Mouse (Mus musculus) retina, postnatal 1 day (tissue): ENCODE results near the gene Catsper3.

Experiments
- DNase-seq: peaks from one replicate; pipeline ENCODE4 v3.0.0-alpha.2; 2012

The Catsper3 gene

DNA sequence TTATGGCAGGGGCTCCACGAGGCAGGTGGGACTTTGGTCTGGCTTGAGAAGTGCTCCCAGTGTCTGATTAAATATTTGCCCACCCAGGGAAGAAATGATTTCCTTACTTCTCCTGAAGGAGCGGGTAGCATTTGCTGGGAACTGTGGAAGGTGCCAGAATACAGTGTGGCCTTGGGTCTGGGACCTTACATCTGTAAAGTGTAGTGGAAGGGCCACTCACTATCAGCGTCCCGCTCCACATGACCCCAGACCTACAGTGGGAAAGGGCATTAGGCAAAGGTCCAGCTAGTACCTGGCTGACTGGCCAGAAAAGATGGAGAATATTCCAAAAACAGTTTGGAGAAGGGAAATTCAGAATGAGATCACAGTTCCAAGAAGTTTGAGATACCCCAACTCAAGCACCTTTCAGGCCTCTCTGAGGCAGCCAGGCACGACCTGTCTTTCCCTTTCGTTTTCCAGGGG, 43.3 kb downstream of the Catsper3 start:
- DNase-seq = no peak

DNA sequence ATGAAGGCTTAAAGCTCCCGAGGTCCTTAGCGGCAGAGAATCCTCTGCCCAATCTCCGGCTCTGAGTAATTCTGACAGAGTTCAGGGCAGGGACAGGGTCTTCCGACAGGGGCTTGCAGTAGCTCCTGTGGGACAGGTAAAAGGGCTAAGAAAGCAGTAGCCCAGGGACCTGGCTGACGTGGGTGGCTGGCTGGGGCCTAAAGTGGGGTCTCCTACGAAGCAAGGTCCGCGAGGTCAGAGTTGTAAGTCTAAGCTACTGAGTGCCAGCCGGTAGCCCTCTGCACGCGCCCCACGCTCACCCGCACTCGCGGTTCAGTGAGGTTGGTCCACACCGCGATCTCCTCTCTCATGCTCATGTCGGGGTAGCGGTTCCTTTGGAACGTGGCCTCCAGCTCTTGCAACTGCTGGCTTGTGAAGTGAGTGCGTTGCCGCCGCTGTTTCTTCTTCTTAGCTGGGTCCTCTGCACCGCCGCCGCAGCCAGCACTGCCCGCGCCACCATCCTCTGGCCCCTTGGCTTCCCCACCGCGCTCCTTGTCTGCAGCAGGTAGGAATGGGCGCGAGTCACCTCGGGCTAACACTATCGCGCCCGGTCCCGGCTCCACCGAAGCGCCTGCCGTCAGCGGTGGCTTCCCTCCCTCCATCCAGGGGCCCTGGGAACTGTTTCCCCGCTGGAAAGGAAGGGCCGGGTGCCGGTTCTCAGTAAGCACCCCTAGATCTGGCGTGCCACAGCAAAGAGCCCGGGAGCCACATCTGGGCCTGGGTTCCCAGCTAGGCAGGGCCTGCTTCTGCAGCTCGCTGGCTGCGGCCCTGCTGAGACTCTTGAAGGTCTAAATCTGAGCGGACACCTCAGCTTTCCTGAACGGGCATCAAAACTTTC, 44.0 kb downstream of the Catsper3 start:
- DNase-seq = peak; percentile 53

DNA sequence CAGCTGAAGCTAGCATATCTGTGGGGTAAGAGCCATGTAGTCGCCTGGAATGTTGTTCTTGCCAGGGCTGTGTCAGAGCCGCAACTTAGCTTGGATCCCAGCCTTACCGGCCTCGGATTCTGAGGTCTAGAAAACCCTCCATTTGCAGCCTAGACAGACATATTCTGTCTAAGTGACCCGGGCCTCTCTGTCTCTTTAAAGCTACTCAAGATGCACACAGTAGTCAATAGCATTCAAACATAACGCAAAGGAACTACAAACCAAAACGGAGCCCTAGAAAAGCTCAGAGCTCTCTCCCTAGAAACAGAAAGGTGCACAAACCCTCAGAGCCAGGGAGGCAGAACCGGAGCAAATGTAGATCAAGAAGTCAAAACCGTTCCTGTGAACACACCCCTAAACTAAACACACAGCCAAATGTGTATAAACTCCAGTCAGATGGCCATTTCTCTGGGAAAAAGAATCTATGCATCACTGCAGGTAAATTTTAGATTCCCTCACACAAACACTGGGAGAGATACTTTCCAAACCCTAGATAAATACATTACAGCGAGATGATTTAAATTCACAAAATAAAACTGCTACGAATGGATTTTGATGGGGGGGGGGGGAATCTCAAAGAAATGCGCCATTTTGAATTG, 44.8 kb downstream of the Catsper3 start:
- DNase-seq = no peak

DNA sequence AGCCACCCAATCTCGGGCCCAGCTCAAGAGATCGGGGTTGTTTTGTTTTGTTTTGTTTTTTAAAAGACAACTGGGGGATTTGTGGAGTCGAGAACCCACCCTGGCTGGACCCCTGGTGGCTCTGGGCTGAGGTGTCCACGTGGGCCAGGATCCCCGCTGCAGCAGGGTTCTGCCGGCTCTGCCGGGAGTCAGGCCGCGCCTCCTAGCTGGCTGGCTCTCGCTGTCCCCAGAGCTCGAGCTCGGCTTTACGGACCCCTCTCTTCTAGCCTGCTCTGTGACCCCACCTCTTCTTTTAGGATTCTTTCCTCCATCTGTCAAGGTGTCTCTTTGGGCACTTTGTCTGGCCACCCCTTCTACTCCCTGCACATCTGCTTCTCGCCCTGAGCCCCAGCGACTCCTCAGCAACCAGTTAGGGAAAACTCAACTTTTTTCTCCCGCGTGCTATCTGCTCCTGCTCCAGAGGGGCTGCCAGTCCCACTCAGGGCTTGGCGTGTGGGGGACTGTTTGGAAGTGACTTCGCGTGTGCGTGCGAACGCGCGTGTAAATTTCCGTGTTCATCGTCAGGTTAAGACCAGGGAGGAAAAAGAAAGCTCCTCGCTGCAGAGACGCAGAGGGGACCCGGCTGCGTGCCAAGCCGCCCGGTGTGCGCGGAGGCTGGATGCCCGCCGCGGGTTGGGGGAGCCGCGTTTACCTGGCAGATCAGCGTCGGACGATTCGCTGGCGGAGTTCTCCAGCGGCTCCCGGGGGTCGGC, 45.9 kb downstream of the Catsper3 start:
- DNase-seq = no peak

DNA sequence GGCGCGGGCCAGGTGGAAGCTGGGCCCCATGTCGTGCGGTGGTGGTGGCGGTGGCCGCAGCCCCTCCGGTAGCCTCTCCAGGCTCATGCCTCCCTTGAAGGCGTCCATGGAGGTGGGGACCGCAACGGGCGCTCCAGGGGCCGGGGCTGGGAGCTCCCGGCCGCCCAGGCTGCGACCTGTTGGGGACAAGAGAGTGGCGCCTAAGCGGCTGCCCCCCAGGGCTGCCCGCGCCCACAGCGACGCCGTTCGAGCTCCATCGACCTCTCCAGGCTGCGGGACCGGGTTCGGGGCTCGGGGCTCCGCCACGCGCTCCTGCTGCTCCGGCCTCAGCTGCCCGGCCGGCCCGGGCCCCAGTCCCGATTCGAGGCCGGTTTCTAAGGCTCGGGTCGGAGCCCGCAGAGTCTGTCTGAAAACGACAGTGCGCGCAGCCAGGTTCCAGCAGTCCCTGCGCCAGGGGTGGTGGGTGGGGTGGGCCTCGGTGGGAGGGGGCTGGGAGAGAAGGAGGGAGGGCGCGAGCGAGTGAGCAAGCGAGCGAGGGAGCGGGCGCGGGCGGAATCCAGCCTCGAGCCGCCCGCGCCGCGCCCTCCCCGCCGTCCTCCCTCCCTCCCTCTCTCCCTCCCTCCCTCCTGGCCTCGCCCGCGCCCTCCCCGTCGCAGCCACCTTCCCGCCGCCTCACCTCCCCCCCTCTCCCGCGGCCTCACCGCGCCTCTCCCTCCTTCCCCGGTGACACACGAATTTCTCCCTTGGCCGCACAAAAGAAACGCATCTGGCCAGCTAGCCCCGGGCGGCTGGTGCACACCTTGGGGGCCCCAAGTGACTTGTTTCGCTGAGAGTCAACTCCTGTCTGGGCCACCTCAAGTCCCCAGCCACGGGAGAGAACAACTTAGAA, 46.7 kb downstream of the Catsper3 start:
- DNase-seq = peak; percentile 42

DNA sequence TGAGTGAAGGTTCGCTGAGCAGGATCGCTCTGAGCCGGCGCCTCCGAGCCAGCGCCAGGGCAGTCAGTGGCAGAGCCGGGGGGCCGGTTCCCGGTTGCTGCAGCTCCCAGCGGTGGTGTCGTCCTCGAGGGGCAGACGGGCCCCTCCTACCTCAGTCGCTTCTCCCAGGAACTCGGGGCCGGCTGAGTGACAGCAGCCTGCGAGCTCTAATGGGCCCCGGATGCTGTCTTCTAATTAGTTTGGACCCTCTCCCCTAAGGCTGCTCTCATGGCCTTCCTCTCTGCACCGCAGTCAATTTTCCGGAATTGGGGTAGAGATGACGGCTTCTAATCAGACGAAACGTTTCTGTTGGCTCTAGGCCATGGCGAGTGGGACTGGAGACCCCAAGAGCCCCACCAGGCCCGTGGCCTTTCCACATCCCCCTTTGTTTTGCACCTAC, 47.4 kb downstream of the Catsper3 start:
- DNase-seq = no peak

DNA sequence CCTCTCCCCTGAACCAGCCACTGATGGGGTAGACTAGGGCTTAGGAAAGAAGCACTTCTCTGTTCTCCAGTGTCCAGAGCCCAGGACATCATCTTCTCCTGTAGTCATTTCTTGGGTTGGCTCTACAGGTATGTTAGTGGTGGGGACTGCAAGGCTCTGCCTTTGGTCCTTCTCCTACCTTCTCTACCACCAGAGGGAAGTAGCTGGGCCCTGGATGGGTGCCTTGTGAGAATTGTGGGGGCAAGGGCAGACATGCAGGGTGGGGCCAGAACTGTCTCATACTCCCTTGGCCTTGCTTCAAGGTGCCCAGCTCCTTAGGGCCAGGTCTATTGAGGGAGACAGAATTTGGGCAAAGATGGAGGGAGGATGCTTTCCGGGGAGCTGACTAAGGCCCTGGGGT, 48.2 kb downstream of the Catsper3 start:
- no peak for DNase-seq

DNA sequence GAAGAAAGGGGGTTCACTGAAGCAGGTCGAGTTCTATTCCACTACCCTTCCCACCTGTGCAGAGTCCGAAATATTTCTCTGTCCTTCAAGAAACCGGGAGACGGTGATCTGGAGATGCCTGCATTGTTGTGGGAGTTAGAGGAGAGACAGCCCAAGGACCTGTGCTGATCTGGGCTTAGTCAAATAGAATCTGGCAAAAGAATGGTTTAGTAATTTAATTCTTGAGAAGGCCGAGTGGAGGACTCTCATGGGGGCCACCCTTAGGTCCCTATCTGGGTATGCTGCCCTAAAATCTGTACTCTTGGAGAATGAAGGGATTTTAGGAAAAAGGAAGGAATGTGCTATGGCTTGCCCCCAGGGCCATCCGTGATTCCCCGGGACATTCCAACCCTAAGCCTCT, 49.6 kb downstream of the Catsper3 start:
- DNase-seq = no peak

DNA sequence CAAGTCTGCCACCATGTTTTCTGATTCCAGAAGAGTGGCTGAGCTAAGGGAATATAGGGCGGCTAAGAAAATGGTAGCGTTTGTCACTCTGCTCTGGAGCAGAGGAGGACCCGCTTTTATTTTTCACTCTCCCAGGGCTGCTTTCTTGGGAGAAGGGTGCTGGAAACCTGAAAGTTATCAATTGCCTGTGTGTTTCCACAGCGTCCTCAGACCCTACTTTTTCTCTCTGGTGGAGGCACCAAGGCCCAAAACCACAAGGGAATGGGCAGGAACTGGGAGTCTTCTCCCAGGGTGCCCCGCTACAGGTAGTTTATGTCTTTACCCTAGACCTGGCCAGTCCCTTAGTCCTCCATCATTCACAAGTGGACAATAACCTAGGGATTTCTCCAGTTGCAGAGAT, 50.3 kb downstream of the Catsper3 start:
- DNase-seq = no peak

DNA sequence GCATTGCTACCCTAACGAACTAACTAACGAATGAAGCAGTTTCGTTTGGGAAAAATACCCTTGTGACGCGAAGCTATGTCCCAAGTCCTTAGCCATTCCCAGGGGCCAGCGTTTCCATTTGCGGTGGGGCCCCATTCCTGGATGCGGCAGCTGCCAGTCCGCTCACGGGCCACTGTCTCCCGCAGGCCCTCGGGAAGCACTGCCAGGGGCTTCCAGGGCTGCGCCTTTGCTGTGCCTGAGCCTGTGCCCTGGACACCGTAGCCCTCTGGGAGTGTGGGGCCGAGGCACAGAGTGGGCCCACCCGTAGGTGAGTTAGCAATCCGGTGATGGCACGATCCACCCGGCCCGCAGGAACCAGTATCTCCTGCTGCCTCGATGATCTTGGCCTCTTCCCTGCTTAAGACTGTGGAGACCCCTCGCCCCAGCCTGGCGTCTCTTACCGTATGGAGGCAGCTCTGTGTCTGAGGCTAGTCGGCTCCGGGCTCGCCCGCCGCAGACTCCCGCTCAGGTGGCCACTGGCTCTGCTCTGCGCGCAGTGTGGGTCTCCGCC, 51.3 kb downstream of the Catsper3 start:
- no peak for DNase-seq

DNA sequence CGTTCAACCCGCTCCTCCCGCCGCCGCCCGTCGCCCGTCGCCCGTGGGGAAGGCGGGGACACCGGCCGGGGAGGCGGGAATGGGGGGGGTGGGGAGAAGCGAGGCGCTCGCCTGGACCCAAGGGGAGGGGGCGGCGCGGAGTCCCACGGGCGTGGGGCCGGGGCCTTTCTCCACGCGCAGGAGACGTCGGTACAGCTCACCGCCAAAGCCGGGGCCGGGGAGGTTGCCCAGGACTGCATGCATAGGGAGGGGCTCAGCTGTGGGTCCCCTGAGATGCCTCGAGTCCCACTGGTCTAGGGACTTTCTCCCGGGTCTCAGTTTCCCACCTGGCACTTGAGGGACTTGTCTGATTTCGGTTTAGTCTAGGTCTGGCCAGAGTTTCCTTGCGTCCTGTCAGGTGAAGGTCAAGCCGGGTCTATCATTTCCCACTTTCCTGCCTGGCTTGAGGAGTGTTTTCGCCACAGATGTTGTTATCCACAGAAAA, 51.8 kb downstream of the Catsper3 start, which contains the start of gene Pitx1:
Gene Pitx1 (minus strand): TSS at position 51 of the 484 bp plus-strand sequence.
- no peak for DNase-seq

DNA sequence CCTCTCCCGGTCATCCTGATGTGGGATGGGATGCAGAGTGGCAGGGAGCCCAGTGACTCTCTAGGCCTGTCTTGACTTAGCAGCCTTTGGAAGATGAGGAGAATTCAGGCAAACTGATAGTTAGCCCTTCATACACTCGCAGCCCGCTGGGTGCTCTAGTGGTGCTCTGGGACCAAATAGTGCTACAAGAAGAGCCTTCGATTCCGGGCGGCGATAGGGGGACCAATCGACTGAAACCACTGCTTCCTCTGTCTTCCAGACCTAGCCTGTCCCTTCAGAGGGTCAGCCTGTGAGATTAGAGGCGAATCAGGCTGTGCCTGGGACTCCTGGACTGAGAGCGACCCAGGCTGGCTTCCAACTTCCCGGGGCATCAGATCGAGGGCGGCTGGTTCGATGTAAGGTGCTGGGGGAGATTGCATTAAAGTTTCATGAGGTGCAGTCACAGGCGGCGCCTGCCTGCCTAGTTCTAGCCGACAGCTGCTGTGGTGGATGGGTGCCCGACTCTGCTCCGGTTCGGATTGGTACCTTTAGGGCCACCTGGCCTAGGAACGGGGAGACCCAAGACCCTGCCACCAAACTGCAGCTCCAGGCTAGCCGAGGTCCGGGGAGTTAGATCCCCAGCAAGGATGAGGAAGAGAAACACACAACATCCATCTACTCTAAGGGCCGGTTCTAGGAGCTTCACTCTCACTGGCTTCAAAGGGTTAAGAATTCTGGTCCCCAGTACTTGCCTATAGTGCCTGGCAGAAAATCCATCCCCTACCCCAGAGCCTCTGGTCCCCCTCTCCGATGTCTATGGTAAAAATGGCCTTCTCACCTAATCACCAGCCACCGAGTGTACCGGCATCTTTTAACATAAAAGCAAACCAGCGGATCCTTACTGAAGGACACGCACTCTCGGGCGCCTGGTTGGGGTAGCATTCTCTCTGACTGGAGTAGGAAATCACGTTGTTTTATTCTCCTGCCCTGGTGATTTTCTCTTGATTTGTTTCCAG, 52.7 kb downstream of the Catsper3 start:
- no peak for DNase-seq

DNA sequence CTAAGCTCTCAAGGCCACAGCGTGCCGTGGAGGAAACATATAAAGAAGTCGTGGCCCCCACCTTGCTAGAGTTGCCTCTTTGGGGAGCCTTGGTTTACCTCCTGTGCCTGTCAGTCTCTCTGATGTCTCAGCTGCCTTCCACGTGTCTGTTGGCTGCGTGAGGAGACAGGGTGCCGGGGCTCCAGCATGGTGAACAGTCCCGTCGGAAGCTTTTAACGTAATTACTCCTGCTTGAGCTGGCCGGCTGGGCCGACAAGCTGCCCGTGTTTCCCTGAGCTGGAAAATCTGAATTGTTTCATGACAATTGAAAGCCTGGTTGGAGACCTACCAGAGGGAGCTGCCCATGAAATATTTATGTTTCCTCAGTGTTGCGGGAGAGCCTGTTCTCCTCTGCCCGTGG, 55.9 kb downstream of the Catsper3 start:
- DNase-seq = peak; percentile 87

DNA sequence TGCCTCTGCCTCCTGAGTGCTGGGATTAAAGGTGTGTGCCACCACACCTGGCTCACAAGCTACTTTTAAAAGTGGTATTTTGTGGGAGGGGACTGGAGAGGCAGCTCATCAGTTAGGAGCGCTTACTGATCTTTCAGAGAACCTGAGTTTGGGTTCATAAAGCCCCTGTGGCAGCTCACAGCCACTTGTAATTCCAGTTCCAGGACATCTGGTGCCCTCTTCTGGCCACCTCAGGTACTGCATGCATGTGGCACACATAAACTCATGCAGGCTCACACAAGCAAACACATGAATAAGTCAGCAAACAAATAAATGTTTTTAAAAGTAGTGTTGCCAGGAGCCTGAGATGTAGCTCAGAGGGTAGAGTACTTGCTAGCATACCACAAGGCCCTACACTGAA, 59.3 kb downstream of the Catsper3 start:
- DNase-seq = no peak

DNA sequence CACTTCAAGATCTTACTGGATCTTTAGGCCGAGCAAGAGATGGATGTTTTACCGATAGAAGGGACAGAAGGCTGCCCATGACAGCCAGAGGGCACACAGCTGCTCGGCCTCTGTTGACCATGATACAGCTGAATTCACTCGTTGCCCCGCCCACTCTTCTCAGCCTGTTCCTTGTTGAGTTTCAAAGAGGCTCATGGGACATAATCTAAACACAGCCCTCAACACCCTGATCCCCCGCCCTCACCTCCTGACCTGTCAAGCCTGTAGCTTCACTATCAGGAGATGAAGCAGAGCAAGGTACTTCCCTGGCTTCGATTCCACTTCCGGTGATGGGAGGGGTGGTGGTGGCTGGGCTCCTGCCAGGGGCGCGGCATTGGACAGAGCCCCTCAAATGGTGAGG, 63.4 kb downstream of the Catsper3 start:
- no peak for DNase-seq

DNA sequence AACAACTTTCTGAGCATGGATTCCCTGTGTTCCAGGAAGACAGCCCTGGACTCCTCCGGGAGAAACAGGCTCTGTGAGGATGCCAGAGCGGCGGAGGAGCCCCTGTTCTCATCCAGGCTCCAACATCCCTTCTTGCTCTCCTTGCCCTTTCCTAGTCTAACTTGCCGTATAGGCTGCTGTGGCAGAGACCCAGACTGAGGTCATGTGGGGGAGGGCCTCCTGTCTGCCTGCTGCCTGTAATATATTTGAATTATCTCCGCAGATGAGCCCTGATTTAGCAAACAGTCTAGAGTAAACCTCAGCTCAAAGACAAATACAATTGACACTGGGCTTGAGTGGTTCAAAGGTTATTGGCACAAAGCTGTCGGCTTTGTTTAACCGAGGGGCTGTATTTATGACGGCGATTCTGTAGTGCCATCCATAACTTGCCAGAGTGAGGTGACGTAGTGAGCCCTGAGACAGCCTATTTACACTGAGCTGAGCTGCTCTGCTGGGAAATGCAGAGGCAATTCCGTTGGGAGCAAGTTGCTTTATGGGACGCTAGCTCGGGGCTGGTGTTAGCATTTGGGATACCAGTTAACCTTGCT, 64.3 kb downstream of the Catsper3 start:
- no peak for DNase-seq

DNA sequence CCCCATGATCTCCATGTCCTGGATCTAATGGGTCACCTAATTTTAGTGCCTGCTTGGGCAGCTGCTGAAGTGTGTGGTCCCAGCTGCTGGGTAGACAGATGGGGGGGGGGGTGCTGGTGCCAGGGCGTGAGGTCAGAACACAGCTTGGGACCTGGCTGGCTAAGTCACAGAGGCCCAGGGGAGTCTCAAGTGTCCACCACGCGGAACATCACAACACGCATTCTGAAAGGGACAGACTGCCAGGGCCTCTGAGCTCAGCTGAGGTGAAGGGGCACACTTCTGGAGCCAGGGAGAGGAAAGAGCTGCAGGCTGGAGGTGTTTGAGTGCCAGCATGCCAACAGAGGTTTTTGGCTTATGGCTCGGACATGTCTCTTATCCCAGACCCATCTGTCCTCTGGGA, 66.4 kb downstream of the Catsper3 start:
- no peak for DNase-seq

DNA sequence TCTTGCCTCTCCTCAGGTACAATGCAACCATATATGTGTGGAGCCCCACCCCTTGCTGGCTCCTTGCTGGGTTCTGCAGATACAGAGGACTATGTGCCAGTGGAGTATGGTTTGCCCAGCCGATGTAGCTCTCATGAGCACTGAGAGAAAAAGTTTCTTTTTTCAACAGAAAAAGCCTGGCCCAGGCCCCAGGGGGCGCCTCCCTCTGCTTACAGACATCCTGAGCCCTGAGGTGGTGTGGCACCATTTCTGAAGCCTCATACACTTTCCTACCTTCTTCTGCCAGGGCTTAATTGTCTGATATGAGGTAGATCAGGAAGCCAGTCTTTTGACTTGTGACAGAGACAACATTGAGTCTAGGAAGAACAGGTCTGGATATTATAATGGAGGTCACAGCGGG, 67.8 kb downstream of the Catsper3 start:
- DNase-seq = no peak

DNA sequence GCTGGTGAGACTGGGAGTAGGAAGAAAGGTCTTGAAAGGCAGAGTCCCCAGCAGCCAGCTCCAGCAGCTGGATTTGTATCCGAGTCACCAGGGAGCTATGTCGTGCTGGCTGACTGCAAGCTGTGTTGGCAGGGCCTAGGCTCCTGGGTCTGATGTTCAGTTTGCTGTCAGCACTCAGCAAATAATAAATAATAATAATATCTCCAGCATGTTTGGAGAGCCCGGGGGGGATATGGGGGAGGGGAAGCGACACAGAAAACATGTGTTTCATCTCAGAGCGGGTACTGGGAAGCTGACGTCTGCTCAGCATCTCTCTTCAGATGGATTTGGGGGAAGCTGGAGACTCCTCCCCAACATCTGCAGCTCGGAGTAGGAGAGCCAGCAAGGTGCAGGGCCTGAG, 71.4 kb downstream of the Catsper3 start:
- DNase-seq = no peak

DNA sequence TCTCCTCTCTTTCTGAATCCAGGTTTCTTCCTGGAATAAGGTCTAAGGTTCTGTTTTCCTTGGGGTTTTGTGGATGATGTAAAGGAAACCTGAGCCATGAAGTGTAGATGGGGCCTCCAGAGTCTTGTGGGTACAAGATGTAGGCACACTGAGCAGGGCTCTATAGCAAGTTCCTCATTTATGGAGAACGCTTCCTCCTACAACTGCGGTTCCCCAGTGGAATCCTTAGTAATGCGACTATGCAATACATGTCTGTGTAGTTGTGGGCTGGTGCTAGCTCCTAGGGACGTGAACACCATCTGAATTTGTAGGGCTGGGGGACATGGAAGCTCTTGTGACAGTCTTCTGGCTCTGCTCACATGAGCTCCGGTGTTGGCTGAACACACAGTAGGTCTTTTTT, 74.1 kb downstream of the Catsper3 start:
- no peak for DNase-seq
